Mouse (Mus musculus) layer of hippocampus, postnatal 10 days (tissue): ENCODE measurements around the gene St6galnac4. TPM values are rescaled to one million over a fixed set of nuclear protein-coding genes. Genes with fewer than 3 reads are reported as not detected.
A peak's percentile ranks its signal among the peaks of the same experiment; 100 is the strongest.

ENCODE experiments used
- DNase-seq, 2 experiments: peaks; one replicate each; pipeline ENCODE4 v3.0.0; 2021; ENCODE audit warnings: low spot score in 2 of 2
- total RNA-seq, 2 experiments: library from RNA; stranded (reverse); gene quantifications; 2 replicates each; pipeline ENCODE4 v1.2.3; 2021

Gene St6galnac4
- total RNA-seq, 2 experiments from 2014 or later: 41.9 to 47.1 TPM

DNA sequence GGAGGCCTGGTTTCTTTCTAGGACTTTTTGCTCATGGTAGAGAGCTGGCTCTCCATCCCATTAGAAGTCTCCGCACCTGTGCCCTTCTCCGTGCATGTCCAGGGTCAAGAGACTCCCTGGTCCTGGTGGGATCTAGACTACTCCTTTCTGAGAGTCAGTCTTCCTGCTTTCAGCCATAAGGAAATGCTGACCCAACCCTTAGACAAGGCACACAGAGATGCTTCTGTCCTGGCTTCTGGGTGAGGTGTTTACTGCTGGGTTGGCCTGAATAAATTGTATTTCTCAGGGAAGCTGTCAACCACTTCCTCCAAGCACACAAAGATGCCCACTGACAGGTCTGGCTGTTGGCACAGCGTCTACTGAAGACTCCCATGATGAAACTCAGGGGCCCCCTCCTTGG, 12.5 kb downstream of the St6galnac4 start, which contains the start of gene St6galnac6:
St6galnac6 (plus strand) TSS at position 301 of the 400 bp plus-strand sequence.
- no peak for DNase-seq

DNA sequence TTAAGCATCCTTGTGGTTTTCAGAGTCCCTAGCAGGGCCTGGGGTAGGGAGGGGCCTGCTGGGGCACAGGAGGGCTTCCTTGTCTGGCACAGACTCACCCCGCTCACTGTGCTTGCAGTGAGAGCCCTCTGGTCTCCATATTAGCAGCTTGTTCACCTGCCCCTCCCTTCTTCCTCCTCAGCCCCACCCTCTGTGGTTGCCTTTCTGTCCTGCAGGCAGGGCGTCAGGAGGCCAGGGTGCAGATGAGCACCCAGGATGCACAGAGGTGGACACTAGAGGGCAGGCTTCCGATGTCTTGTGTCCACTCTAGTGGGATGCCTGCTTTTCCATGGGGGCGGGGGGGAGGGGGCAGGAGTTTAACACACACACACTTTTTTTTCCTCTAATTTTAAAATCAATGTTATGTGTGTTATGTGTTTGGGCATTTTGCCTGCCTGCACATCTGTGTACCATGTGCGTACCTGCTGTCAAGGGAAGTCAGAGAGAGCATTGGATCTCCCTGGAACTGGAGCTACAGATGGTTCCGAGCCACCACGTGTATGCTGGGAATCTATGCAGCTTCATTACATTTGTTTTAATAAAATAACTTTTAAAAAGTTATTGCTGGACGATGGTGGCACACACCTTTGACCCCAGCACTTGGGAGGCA, 14.6 kb downstream of the St6galnac4 start:
- no peak for DNase-seq

DNA sequence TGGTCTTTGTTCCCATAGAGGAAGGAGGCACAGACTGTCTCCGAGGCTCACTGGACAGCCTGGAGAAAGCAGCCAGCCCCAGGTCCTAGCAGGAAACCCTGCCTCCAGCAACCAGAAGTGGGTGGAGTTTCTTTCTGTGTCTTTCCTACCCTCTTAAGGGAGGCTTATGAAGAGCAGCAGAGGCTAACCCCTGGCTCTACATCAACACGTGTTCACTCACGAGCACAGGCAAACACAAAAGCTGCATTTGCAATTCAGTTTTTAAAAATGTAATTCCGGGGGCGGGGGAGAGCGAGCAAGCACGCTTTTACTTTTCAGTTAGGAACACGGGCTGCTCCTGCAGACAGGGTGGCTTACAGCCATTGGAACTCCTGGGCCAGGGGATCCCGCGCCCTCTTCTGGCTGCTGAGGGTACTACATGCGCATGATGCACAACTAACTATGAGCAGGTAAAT, 15.7 kb downstream of the St6galnac4 start:
- DNase-seq: peak; percentile 94

DNA sequence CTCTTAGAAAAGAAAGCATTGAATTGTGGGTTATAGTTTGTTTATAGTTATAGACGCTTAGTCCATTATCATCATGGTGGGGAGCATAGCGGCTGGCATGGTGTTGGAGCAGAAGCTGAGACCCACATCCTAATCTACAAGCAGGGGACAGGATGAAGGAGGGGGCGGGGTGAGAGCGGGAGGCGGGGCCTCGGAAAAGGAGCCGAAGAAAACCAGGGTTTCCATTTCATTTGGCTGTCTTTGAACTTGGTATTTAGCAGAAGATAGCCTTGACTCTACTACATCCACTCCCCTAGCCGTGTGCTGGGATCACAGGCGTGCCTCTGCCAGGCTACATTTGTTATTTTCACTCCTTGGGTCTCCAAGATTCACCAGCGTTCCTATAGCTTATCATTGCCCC, 17.7 kb downstream of the St6galnac4 start:
- no peak for DNase-seq

DNA sequence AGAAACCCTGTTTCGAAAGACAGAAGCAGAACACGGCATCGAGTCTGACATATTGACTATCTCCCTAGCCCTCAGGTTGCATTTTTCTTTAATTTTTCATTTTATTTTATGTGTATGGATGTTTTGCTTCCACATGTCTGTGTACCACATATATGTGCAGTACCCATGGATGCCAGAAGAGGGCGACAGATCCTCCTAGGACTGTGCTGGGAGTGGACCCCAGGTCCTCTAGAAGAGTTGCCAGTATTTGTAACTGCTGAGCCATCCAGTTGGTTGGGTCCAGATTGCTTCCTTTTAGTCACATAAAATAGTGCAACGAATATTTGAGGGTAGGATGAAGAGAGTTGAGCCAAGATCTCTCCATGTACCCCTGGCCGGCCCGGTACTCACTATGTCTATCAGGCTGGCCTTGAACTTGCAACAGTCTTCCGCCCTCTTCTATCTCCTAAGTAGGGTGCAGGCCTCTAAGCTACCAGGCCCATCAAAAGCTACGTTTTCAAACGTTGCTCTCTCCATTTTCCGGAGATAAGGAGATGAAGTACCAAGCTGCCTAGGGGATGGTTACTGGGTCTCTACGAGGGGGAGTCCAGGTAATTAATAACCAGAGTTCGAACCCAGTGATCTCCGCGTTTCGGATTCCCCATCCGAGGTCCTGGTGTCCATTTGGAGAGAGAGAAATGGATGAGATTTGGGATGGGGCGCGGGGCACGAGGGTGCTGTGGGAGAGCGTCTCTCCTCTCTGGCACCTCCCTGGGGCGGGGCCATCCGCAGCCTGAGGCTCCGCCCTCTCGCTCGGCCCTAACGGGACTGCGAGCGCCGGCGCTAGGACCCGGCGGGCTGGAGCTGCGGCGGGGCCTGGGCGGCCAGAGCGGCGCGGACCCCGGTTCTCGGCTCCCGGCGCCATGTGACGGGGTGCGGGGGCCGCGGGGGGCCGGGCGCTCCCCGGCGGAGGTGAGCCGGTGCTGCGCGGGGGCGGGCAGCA, 19.6 kb downstream of the St6galnac4 start:
- peak; percentile 77 to 86 for DNase-seq

DNA sequence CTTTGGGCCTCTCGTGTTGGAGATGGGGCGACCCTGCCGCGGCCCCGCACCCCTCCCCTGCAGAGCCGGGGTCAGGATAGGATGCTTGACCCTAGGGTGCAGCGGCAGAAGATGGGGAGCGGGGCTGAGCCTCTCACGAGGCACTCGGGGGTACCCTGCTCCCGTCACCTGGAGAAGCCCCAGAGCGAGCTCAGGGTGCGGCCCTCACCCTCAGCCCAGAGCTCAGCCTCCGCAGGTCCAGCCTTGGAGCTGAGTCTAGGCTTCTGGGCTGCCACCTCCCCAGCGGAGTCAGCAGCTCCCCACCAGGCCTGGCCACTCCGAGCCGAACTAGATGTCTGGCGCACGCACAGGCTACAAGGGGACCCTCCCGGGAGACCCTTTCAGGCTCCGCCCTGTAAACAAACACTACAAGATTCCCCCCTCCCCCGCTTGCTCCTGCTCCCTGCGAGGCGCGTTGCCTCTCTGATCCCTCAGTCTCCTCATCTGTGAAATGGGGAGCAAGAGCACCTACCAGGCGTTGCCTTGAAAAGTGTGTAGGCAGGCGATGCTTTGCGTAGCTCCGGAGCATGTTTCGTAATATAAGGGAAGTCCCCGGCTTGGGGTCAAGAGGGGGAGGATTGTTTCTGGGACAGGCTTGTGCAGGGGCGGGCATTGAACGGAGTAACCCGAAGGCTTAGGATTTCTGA, 20.5 kb downstream of the St6galnac4 start:
- DNase-seq: peak in 1 of 2 experiments; percentile 41

DNA sequence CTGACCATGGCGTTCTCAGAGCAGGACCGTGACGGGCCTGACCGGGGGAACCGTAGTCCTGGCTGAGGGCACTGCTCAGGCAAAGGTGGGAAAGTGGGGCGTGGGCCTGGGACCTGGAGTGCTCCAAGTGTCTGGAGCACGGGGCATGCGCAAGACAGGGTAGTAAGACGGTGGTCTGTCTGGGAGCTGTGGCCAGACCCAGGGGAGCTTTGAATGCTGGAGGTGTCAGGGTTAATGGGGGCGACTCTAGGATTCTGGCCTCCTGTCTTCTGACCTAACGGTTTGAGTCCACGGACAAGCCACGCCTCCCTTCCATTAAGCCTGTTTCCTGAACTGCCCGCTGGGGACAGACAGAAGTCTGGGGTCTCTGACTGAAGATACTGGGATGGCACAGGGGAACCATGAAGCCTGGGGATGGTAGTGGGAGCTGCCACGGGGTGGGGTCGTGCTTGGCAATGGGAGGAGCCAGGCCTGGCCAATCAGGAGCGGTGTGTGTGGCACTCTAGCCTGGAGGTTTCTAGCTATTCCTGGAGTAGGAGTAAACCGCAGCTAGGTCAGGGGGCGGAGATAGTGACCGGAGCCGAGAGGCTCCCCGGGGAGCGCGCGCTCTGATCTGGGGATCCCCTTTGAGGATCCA, 21.4 kb downstream of the St6galnac4 start:
- peak; percentile 50 to 59 for DNase-seq

DNA sequence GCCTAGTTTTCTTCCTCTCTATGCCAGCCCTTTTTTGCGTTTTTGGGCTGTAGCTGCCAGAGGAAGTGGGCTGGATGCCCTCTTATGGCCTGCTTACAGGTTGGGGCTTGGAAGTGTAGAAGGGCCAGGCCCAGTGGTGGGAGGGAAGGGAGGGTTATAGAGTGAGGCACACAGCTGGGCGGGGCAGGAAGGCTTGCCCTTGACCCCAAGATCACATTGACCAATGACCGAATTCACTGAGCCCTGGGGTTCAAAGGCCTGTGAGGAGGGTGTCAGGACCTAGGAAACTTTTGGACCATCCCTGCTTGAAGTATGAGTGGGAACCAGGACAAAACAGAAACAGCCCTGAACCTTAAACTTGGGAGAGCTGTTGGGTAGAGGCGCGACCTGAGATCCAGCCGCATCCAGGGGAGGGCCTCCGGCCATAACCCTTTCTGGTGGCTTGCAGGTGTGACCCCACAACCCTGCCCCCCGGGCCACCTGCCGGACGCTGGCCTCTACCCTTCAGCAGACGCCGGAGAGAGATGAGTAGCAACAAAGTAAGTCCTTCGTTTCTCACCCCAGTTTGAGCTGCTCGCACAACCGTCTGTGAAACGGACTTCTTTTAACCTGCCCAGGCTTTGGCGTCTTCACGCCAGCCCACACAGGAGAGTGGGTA, 22.0 kb downstream of the St6galnac4 start:
- no peak for DNase-seq

DNA sequence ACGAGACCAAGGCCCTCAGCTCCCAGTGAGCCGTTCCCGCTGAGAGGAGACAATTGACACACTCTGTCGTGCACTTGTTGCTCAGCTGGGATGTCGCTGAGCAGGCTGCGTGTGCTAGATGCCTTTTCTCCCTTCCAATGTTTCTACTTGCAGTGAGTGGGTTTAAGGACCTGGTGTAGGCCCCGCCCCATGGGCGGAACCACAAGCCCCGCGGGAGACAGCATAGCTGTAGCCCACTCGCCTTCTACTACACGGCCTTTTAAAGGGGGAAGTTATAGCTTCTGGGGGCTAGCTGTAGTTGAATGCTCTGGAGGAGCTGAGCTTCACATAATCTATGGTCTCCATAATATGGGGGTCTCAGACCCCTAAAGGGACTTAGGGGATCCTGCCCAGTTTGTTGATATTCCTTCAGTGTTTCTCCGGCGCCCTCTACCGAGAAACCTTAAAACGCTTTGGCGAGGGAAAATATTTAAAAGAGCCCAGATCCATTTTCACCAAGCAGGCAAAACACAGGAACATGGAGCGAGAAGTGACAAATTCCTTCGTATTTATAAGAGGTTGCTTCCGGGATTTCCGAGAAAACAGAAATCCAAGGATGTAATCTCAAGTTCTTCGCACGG, 23.8 kb downstream of the St6galnac4 start:
- peak; percentile 51 to 71 for DNase-seq

DNA sequence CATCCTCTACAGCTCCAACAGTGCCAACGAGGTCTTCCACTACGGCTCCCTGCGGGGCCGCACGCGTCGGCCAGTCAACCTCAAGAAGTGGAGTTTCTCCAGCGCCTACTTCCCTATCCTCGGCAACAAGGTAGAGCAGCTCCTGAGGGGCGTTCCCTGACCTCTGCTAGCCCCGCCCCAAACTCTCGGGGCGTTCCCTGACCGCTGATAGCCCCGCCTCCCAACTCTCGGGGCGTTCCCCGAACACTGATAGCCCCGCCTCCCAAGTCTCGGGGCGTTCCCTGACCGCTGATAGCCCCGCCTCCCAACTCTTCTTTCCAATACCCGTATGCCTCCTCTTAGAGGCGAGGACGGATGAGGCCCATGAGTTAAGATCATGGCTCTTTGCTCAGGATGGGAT, 25.4 kb downstream of the St6galnac4 start:
- no peak for DNase-seq

DNA sequence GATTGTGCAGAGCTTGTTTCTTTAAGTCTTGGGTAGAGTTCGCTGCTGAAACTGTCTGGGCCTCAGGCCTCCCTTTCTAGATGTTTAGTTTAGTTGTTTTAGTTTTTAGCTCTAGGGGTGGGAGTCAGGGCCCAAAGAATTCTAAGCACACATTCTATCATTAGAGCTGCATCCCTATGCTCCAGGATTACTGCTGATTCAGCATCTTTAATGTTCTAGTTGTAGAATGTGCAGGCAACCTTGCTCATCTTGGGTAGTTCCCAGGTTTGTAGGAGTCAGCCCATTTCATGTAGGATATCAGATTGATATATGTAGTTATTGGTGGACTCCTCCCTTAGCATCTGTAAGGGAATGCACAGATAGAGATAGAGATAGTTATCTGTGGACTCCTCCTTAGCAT, 30.2 kb downstream of the St6galnac4 start:
- no peak for DNase-seq

DNA sequence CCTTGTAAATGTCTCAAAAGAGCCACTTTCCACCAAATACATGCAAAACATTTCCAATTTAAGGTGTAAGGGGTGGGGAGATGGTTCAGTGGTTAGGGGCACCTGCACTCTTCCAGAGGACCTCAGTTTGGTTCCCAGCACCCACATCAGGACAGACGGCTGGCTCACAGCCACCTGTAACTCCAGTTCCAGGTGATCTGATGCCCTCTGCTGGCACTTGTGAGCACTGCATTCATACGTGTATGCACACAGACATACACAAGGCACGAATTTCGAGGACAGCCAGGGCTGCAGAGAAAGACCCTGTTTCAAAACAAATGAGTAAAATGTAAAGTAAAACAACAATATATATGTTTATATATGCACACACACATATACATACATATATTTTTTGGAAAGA, 30.7 kb downstream of the St6galnac4 start:
- DNase-seq: no peak

DNA sequence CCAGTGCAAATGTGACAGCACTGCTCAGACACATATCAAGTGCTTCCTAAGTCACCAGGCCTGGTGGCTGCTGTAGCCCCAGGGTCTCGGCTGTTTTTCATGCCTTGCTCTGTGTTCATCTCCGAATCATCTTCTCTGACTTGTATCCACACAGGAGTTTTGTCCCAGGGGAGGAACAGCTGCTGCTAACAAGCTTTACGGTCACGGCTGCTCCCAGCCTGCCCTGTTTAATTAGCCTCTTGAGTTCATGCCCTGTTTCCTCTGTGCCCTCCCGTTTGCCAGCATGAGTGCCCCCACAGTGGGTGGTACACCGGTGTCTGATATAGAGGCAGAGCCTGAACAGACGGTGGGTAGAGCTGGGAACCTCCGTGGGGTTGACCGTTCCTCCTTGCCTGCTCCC, 31.2 kb downstream of the St6galnac4 start:
- DNase-seq: no peak

DNA sequence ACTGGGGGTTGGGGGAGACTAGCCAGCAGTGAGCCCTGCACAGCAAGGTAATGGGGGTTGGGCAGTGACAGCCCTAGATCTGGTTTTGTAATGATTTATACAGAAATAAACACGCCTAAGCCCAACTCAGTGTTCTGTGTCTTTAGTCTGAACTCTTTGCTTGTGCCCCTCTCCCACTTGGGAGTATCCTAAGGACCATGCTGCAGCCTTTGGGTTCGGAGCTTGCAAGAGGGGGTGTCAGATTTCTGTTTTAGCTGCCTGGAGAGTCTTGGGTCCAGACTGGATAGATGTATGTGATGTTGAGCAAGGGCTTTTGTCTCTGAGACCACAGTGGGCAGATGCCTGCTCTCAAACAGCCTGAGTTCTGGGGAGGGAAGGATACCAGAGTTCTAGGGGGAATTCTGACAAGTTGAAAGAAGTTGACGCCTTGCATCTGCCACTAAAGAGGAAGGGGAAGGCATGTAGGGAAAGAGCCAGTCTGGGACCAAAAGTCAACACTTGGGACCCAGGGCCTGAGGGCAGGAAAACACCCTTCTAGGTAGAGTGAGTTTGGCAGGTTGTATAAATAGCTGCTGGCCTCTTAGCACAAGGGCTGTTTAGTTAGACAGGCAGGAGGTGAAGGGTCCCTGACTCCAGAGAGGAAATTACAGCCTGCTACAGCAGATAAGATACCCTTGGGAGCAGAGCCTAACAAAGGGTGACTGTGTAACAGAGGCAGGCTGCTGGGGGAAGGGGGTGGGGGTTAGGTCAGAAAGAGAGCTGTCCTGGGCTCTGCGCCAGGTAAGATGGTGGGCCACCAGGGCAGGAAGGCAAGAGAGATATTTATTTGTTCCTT, 34.0 kb downstream of the St6galnac4 start:
- DNase-seq: no peak

DNA sequence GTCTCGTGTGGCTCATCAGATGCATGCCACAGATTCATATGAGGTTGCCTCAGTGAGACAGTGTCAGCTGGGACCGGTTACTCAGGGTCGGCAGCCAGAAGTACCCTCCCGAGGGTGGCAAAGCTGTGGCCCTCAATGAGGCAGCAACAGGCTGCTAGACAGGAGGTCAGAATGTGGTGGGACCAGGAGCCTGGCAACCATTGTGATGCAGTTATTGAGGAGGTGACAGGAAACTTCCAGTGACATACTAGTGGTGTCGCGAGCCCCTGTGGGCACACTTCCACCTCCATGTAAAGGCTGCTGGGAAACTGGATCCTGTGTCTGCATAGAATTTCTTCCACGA, 34.6 kb downstream of the St6galnac4 start, which contains the start of gene Ak1:
Ak1 (plus strand) TSS at position 242 of the 343 bp plus-strand sequence.
- DNase-seq: no peak

DNA sequence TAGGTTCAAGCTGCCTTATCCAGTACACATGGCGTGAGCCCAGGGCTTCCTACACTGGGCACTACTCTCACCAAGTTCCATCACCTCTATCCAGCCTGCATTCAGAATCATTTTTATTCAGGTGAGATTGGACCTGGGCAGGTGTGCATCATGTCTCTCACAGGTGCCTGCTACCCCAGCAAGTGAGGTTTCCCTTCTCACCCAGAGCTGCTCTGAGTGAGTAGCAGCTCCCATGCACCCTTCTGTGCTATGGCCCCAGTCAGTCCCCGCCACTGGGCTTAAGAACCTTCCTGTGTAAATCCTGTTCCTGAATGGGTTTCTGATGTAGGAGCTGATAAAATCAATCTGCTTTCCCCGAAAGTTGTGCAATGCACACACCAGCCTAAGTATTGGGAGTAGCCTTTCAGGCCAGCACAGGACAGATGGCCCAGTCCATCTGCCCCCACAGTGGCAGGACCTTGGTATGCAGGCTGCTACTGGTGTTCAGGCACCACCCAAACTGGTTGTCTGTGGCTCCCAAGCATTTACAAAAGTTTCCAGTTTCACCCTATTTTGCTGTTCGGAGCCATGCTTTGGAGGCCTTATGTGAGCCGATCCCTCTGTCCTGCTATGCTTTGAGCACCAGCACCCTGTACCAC, 37.3 kb downstream of the St6galnac4 start:
- no peak for DNase-seq

DNA sequence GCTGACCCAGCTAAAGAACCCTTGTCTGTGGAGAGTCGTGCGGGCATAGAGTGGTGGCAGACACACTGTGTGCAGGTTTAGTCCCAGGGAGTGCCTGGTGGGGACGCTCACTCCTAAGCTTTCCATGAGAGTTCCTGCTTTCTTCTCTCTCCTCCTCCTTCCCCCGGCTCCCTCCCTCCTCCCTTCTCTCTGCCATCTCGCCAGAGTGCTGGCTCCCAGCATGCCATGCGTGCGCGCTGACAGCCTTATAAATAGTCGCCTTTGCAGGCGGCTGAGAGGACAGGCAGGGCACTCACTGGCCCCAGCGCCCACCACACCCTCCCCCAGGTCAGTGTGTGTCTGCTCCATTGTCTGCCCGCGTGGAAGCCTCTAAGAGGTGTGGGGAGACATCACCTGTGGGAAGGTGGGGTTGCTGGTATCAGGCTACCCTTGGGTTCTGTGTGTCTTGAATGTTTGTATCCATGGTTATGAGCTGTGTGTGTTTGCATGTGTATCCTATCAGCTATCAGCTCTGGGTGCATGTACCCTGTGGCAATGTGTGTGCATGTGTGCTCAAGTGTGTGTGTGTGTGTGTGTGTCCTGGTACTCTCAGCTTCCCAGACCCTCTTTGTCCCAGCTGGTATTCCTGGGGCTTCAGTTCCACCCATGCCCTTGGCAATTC, 38.4 kb downstream of the St6galnac4 start:
- peak; percentile 78 to 83 for DNase-seq
